Mouse (Mus musculus) hindbrain, embryonic 13.5 days (tissue): ENCODE results near the gene Cacna1a. TPM values are rescaled to one million over a fixed set of nuclear protein-coding genes. Genes with fewer than 3 reads are reported as not detected.

Source experiments
- ATAC-seq: fragments of 200-750 bp; cut with Nextera tagmentation; 2 replicates; pipeline ENCODE4 v1.8.0; 2017; ENCODE audit warnings: moderate TSS enrichment; ENCODE audit not compliant: low FRiP score
- H3K27ac ChIP-seq: fragments of 300-500 bp; sonication (generic); 2 replicates; pipeline ENCODE4 v1.5.1; 2015; ENCODE audit warnings: inconsistent platforms, mild to moderate bottlenecking, moderate library complexity
- H3K27me3 ChIP-seq: fragments of 300-500 bp; sonication (generic); 2 replicates; pipeline ENCODE4 v1.6.1; 2015; ENCODE audit warnings: mild to moderate bottlenecking, inconsistent platforms
- H3K36me3 ChIP-seq: fragments of 300-500 bp; sonication (generic); 2 replicates; pipeline ENCODE4 v1.6.1; 2015; ENCODE audit warnings: mild to moderate bottlenecking, inconsistent platforms
- H3K4me1 ChIP-seq: fragments of 300-500 bp; sonication (generic); replicated peaks from 2 replicates; pipeline ENCODE4 v1.6.1; 2015; ENCODE audit warnings: inconsistent platforms
- H3K4me2 ChIP-seq: fragments of 300-500 bp; sonication (generic); 2 replicates; pipeline ENCODE4 v1.6.1; 2015; ENCODE audit warnings: inconsistent platforms, mild to moderate bottlenecking, moderate library complexity
- H3K4me3 ChIP-seq: fragments of 300-500 bp; sonication (generic); 2 replicates; pipeline ENCODE4 v1.5.1; 2015; ENCODE audit warnings: mild to moderate bottlenecking, inconsistent platforms
- H3K9ac ChIP-seq: fragments of 300-500 bp; sonication (generic); 2 replicates; pipeline ENCODE4 v1.6.1; 2015; ENCODE audit warnings: mild to moderate bottlenecking, inconsistent platforms
- H3K9me3 ChIP-seq: fragments of 300-500 bp; sonication (generic); 2 replicates; pipeline ENCODE4 v1.6.1; 2016; ENCODE audit warnings: inconsistent platforms
- WGBS: fragments of 180-500 bp; shearing (Covaris S2); methylation state at CpG from one replicate; pipeline ENCODE4 v1.1.7; 2015; 5-methylcytosine and 5-hydroxymethylcytosine counted together
- polyA plus RNA-seq: library from polyadenylated mRNA; unstranded; fragments of >200 nt; fragmentation: Nextera tagmentation; extraction: Ambion mirVana; gene quantifications from 2 replicates; pipeline ENCODE4 v1.2.1, GENCODE M21; 2015

The Cacna1a gene
- polyA plus RNA-seq, 1 experiment from 2014 or later, result 20.9 TPM

- H3K4me3 ChIP-seq, result no peak overlapping the region
- WGBS, result 69% methylated on average over 7 of the region's 7 CpGs
- peaks cover 32% of the 10 kb centered on the region for H3K4me1 ChIP-seq
- peaks cover 44% of the 10 kb centered on the region for H3K27me3 ChIP-seq
- peaks cover 43% of the 10 kb centered on the region for H3K36me3 ChIP-seq
- no peak overlapping the region for H3K9ac ChIP-seq
- ATAC-seq, result no peak
- peak overlapping the region; percentile 76; the same call in 1 of the 2 replicates for H3K27ac ChIP-seq
- no peak overlapping the region for H3K4me2 ChIP-seq
- H3K9me3 ChIP-seq, result no peaks in the 10 kb centered on the region
Observed at GRCm38 (mm10) chr8:84555269-84555668, 167.0 kb downstream of the Cacna1a start.

- WGBS, result 74% methylated on average over 4 of the region's 4 CpGs
- Histone ChIP-seq H3K4me2 (no peak overlapping the region), H3K36me3 (peaks cover 26% of the 10 kb centered on the region), H3K9ac (no peak overlapping the region), H3K4me1 (peaks cover 32% of the 10 kb centered on the region), H3K27me3 (peaks cover 45% of the 10 kb centered on the region), H3K9me3 (no peaks in the 10 kb centered on the region), H3K27ac (no peak overlapping the region), H3K4me3 (no peak overlapping the region)
- no peak for ATAC-seq
Observed at GRCm38 (mm10) chr8:84557936-84558335, 169.7 kb downstream of the Cacna1a start.

- Histone ChIP-seq H3K4me1 (peaks cover 32% of the 10 kb centered on the region), H3K27ac (no peak overlapping the region), H3K9ac (peak overlapping the region; percentile 56), H3K4me3 (peak overlapping the region; percentile 39), H3K9me3 (no peaks in the 10 kb centered on the region), H3K4me2 (peak overlapping the region; percentile 54), H3K36me3 (peaks cover 17% of the 10 kb centered on the region), H3K27me3 (peaks cover 45% of the 10 kb centered on the region)
- under 1% methylated on average over 76 of the region's 84 CpGs for WGBS
- ATAC-seq, result no peak
Observed at GRCm38 (mm10) chr8:84559121-84559604, 170.9 kb downstream of the Cacna1a start.

GRCm38 (mm10) chr8:84561698-84562097 is 173.5 kb downstream of the Cacna1a start:
- no peak for ATAC-seq
- 87% methylated on average over 4 of the region's 4 CpGs for WGBS
- H3K4me2 ChIP-seq, result no peak overlapping the region
- peaks cover 27% of the 10 kb centered on the region for H3K36me3 ChIP-seq
- H3K27ac ChIP-seq, result no peak overlapping the region
- no peak overlapping the region for H3K4me3 ChIP-seq
- no peaks in the 10 kb centered on the region for H3K9me3 ChIP-seq
- H3K4me1 ChIP-seq, result peaks cover 21% of the 10 kb centered on the region
- H3K9ac ChIP-seq, result no peak overlapping the region
- peaks cover 36% of the 10 kb centered on the region for H3K27me3 ChIP-seq

- H3K9ac ChIP-seq, result 0 out of 2 replicates have a peak overlapping the region, but pooled peaks have one; percentile 19
- ATAC-seq, result no peak; the same call in 1 of the 2 replicates
- peaks cover 12% of the 10 kb centered on the region for H3K27me3 ChIP-seq
- H3K4me3 ChIP-seq, result no peak overlapping the region
- H3K36me3 ChIP-seq, result peaks cover 41% of the 10 kb centered on the region
- WGBS, result 65% methylated on average over 1 of the region's 1 CpGs
- peaks cover 15% of the 10 kb centered on the region for H3K4me1 ChIP-seq
- H3K27ac ChIP-seq, result no peak overlapping the region
- H3K4me2 ChIP-seq, result no peak overlapping the region
- H3K9me3 ChIP-seq, result no peaks in the 10 kb centered on the region
Observed at GRCm38 (mm10) chr8:84564042-84564441, 175.8 kb downstream of the Cacna1a start.

GRCm38 (mm10) chr8:84565577-84566360 is 177.5 kb downstream of the Cacna1a start:
- Histone ChIP-seq H3K9ac (no peak overlapping the region), H3K36me3 (peaks cover 44% of the 10 kb centered on the region), H3K4me1 (peaks cover 9% of the 10 kb centered on the region), H3K27ac (no peak overlapping the region), H3K27me3 (no peaks in the 10 kb centered on the region), H3K4me3 (no peak overlapping the region), H3K4me2 (no peak overlapping the region), H3K9me3 (no peaks in the 10 kb centered on the region)
- ATAC-seq, result no peak
- WGBS, result 83% methylated on average over 25 of the region's 25 CpGs

- WGBS, result 85% methylated on average over 12 of the region's 12 CpGs
- Histone ChIP-seq H3K36me3 (peaks cover 50% of the 10 kb centered on the region), H3K4me3 (no peak overlapping the region), H3K9me3 (no peaks in the 10 kb centered on the region), H3K9ac (no peak overlapping the region), H3K27ac (no peak overlapping the region), H3K4me1 (peaks cover 9% of the 10 kb centered on the region), H3K4me2 (no peak overlapping the region), H3K27me3 (no peaks in the 10 kb centered on the region)
- no peak for ATAC-seq
Observed at GRCm38 (mm10) chr8:84566816-84567413, 178.7 kb downstream of the Cacna1a start.

- Histone ChIP-seq H3K36me3 (peaks cover 57% of the 10 kb centered on the region), H3K4me1 (peaks cover 9% of the 10 kb centered on the region), H3K9ac (no peak overlapping the region), H3K27me3 (no peaks in the 10 kb centered on the region), H3K4me3 (no peak overlapping the region), H3K27ac (no peak overlapping the region), H3K4me2 (no peak overlapping the region), H3K9me3 (no peaks in the 10 kb centered on the region)
- ATAC-seq, result no peak
- WGBS, result 80% methylated on average over 19 of the region's 19 CpGs
Observed at GRCm38 (mm10) chr8:84567541-84567940, 179.3 kb downstream of the Cacna1a start.

GRCm38 (mm10) chr8:84568737-84569136 is 180.5 kb downstream of the Cacna1a start:
- ATAC-seq, result no peak
- Histone ChIP-seq H3K4me1 (peaks cover 6% of the 10 kb centered on the region), H3K36me3 (peaks cover 66% of the 10 kb centered on the region), H3K4me2 (no peak overlapping the region), H3K27ac (no peak overlapping the region), H3K9ac (no peak overlapping the region), H3K27me3 (no peaks in the 10 kb centered on the region), H3K4me3 (no peak overlapping the region), H3K9me3 (no peaks in the 10 kb centered on the region)
- WGBS, result 89% methylated on average over 8 of the region's 8 CpGs

GRCm38 (mm10) chr8:84569921-84570673 is 181.9 kb downstream of the Cacna1a start:
- Histone ChIP-seq H3K4me1 (no peaks in the 10 kb centered on the region), H3K4me3 (no peak overlapping the region), H3K9ac (no peak overlapping the region), H3K27me3 (no peaks in the 10 kb centered on the region), H3K9me3 (no peaks in the 10 kb centered on the region), H3K36me3 (peaks cover 80% of the 10 kb centered on the region), H3K27ac (no peak overlapping the region), H3K4me2 (no peak overlapping the region)
- no peak for ATAC-seq
- WGBS, result 46% methylated on average over 25 of the region's 25 CpGs

GRCm38 (mm10) chr8:84577432-84577831 is 189.2 kb downstream of the Cacna1a start:
- peaks cover 59% of the 10 kb centered on the region for H3K36me3 ChIP-seq
- H3K4me2 ChIP-seq, result no peak overlapping the region

GRCm38 (mm10) chr8:84579595-84579994 is 191.4 kb downstream of the Cacna1a start:
- WGBS, result 22% methylated on average over 3 of the region's 3 CpGs
- no peaks in the 10 kb centered on the region for H3K9me3 ChIP-seq
- ATAC-seq, result peak; percentile 34; the same call in 1 of the 2 replicates

More at GRCm38 (mm10) chr8:84577432-84577831, 189.2 kb downstream of the Cacna1a start:
- 92% methylated on average over 3 of the region's 4 CpGs for WGBS
- no peaks in the 10 kb centered on the region for H3K9me3 ChIP-seq
- H3K27me3 ChIP-seq, result no peaks in the 10 kb centered on the region
- H3K27ac ChIP-seq, result no peak overlapping the region
- no peak overlapping the region for H3K4me3 ChIP-seq
- no peaks in the 10 kb centered on the region for H3K4me1 ChIP-seq
- H3K9ac ChIP-seq, result no peak overlapping the region
- ATAC-seq, result no peak

More at GRCm38 (mm10) chr8:84579595-84579994, 191.4 kb downstream of the Cacna1a start:
- H3K4me3 ChIP-seq, result no peak overlapping the region
- H3K4me1 ChIP-seq, result no peaks in the 10 kb centered on the region
- H3K4me2 ChIP-seq, result no peak overlapping the region
- H3K27me3 ChIP-seq, result no peaks in the 10 kb centered on the region
- no peak overlapping the region for H3K27ac ChIP-seq
- peaks cover 60% of the 10 kb centered on the region for H3K36me3 ChIP-seq
- H3K9ac ChIP-seq, result no peak overlapping the region
